In genomic region chr13:104286897-104287309, GRCm38 (mm10) we compare ENCODE assay signal across 8 mouse cellular contexts. TPM values are rescaled to one million over a fixed set of nuclear protein-coding genes. Genes with fewer than 3 reads are reported as not detected.
A peak's percentile ranks its signal among the peaks of the same experiment; 100 is the strongest.
DNase-seq lines count a peak whose midpoint lies in the region; ATAC-seq and TF ChIP-seq lines count a peak whose summit lies in the region.

No protein-coding gene starts in this region.

- peak overlapping the region; percentile 87 for H3K27ac ChIP-seq in limb, embryonic 14.5 days (replicated peaks; ENCODE audit: low read depth, low read length)
- peak overlapping the region; percentile 71 for H3K27ac ChIP-seq in midbrain, embryonic 16.5 days (ENCODE audit: low read length)

- no peak for TF ChIP-seq POLR2A in limb, embryonic 14.5 days (IDR thresholded peaks at IDR 0.05; ENCODE audit: borderline replicate concordance, extremely low read depth, insufficient read depth, insufficient read length)

- no peak for TF ChIP-seq CTCF in C2C12 (IDR thresholded peaks at IDR 0.05; ENCODE audit: control insufficient read depth, insufficient read depth, insufficient read length)

- peaks cover 40% of the 10 kb centered on the region for H3K79me2 ChIP-seq in C2C12 (ENCODE audit: control insufficient read depth, insufficient read depth)

- H3ac ChIP-seq in C2C12 (ENCODE audit: control insufficient read depth, insufficient read length, low read depth): no peak overlapping the region

- H3K4me1 ChIP-seq in limb, embryonic 14.5 days (ENCODE audit: control insufficient read depth, insufficient read depth, low read length): no peaks in the 10 kb centered on the region
- H3K4me1 ChIP-seq in midbrain, embryonic 16.5 days (ENCODE audit: control insufficient read depth, insufficient read depth, low read length): peaks cover 15% of the 10 kb centered on the region

- DNase-seq in brain, adult 2 months (ENCODE audit: low read depth, low spot score): peak; percentile 96
- DNase-seq in heart, adult 9 months (ENCODE audit: low spot score in 2 of 2): peak; percentile 96 to 97
- peak; percentile 96 for DNase-seq in kidney, adult 9 months
- peak; percentile 98 for DNase-seq in limb, embryonic 14.5 days (ENCODE audit: low spot score)
- DNase-seq in spleen, postnatal 10 days (ENCODE audit: low spot score in 2 of 2): peak; percentile 47 to 84

- H3K9ac ChIP-seq in limb, embryonic 14.5 days (ENCODE audit: low read depth, low read length, severe bottlenecking): peak overlapping the region; percentile 48
- H3K9ac ChIP-seq in midbrain, embryonic 16.5 days (ENCODE audit: low read depth, low read length): peak overlapping the region; percentile 50; the same call in 1 of the 2 replicates

- H3K4me2 ChIP-seq in limb, embryonic 14.5 days (replicated peaks; ENCODE audit: low read depth, low read length, severe bottlenecking): peak overlapping the region; percentile 71
- H3K4me2 ChIP-seq in midbrain, embryonic 16.5 days (ENCODE audit: low read length): peak overlapping the region; percentile 77

- peaks cover 25% of the 10 kb centered on the region for H3K79me3 ChIP-seq in C2C12 (ENCODE audit: low read depth)

- no peaks in the 10 kb centered on the region for H3K36me3 ChIP-seq in C2C12 (ENCODE audit: control insufficient read depth, insufficient read depth)
- no peaks in the 10 kb centered on the region for H3K36me3 ChIP-seq in limb, embryonic 14.5 days (ENCODE audit: control insufficient read depth, insufficient read depth, low read length)
- H3K36me3 ChIP-seq in midbrain, embryonic 16.5 days (ENCODE audit: control insufficient read depth, insufficient read depth, low read length): no peaks in the 10 kb centered on the region

- H3K9me3 ChIP-seq in limb, embryonic 14.5 days (ENCODE audit: control insufficient read depth, low read length): no peaks in the 10 kb centered on the region
- H3K9me3 ChIP-seq in midbrain, embryonic 16.5 days (replicated peaks; ENCODE audit: control insufficient read depth, low read length, poor library complexity, severe bottlenecking): no peaks in the 10 kb centered on the region

- no peaks in the 10 kb centered on the region for H3K27me3 ChIP-seq in C2C12 (ENCODE audit: control insufficient read depth, insufficient read depth, insufficient read length)
- no peaks in the 10 kb centered on the region for H3K27me3 ChIP-seq in limb, embryonic 14.5 days (ENCODE audit: control insufficient read depth, insufficient read depth, low read length)
- no peaks in the 10 kb centered on the region for H3K27me3 ChIP-seq in midbrain, embryonic 16.5 days (ENCODE audit: control insufficient read depth, insufficient read depth, low read depth, low read length)

- peak overlapping the region; percentile 44 for H3K4me3 ChIP-seq in C2C12 (ENCODE audit: insufficient read depth, poor library complexity, severe bottlenecking)
- peak overlapping the region; percentile 49 for H3K4me3 ChIP-seq in limb, embryonic 14.5 days (replicated peaks; ENCODE audit: low read length)
- peak overlapping the region; percentile 49 for H3K4me3 ChIP-seq in midbrain, embryonic 16.5 days (ENCODE audit: low read depth, low read length)

- peak; percentile 81 for ATAC-seq in erythroblast, adult 5-6 weeks (replicated peaks; ENCODE audit: low FRiP score, poor library complexity, severe bottlenecking)
- peak; percentile 94 for ATAC-seq in limb, embryonic 14.5 days (ENCODE audit: low FRiP score, low read depth)
- peak; percentile 96 for ATAC-seq in midbrain, embryonic 16.5 days

- 0% methylated on average over 10 of the region's 10 CpGs for WGBS in limb, embryonic 14.5 days
- under 1% methylated on average over 10 of the region's 10 CpGs for WGBS in midbrain, embryonic 16.5 days

TF ChIP-seq in C2C12, 6 proteins besides CTCF, POLR2A, EP300 and RAD21:
- TF ChIP-seq USF1 (IDR thresholded peaks at IDR 0.05; ENCODE audit: low read depth) (peak; percentile 94), MYOG (IDR thresholded peaks at IDR 0.05; ENCODE audit: control insufficient read depth, extremely low read depth, insufficient read length) (no peak), CEBPB (IDR thresholded peaks at IDR 0.05; ENCODE audit: low read depth) (peak; percentile 5), MAX (IDR thresholded peaks at IDR 0.05) (peak; percentile 93), MYOD1 (IDR thresholded peaks at IDR 0.05; ENCODE audit: control insufficient read depth, insufficient read length, low read depth) (peak; percentile 19), FOSL1 (IDR thresholded peaks at IDR 0.05; ENCODE audit: insufficient read depth, low read length, poor library complexity, severe bottlenecking) (no peak)

RNA-seq across cellular contexts. Expression of gene Adamts6, which starts 0.7 kb away (rescaled TPM):
- polyA plus RNA-seq in C2C12 (2012; fragmentation: generic; extraction: Trizol): 1.3 TPM
- total RNA-seq in erythroblast, adult 5-6 weeks (2015; ENCODE audit: low replicate concordance): 0.77 and 1.0 TPM in 2 replicates
- total RNA-seq in erythroblast, adult 5-6 weeks (2017; ENCODE audit: low replicate concordance): 0.26 and 0.84 TPM in 2 replicates
- polyA plus RNA-seq in limb, embryonic 14.5 days (2012; rRNA removed): 13.8 and 16.1 TPM in 2 replicates
- 5.0 and 6.2 TPM in 2 replicates for polyA plus RNA-seq in limb, embryonic 14.5 days (2014; fragmentation: Nextera tagmentation; extraction: Ambion mirVana)
- 1.5 and 1.9 TPM in 2 replicates for polyA plus RNA-seq in midbrain, embryonic 16.5 days (2015; fragmentation: Nextera tagmentation; extraction: Ambion mirVana)

RNA-seq across cellular contexts. Expression of gene Ppwd1, which starts 58.3 kb away (rescaled TPM):
- polyA plus RNA-seq in C2C12 (2012; fragmentation: generic; extraction: Trizol): 6.0 TPM
- total RNA-seq in erythroblast, adult 5-6 weeks (2015; ENCODE audit: low replicate concordance): 28.6 and 47.9 TPM in 2 replicates
- 31.4 and 53.5 TPM in 2 replicates for total RNA-seq in erythroblast, adult 5-6 weeks (2017; ENCODE audit: low replicate concordance)
- 10.8 and 15.5 TPM in 2 replicates for polyA plus RNA-seq in limb, embryonic 14.5 days (2012; rRNA removed)
- polyA plus RNA-seq in limb, embryonic 14.5 days (2014; fragmentation: Nextera tagmentation; extraction: Ambion mirVana): 13.3 and 14.3 TPM in 2 replicates
- 6.4 and 6.7 TPM in 2 replicates for polyA plus RNA-seq in midbrain, embryonic 16.5 days (2015; fragmentation: Nextera tagmentation; extraction: Ambion mirVana)

RNA-seq across cellular contexts. Expression of gene Cenpk, which starts 58.5 kb away (rescaled TPM):
- polyA plus RNA-seq in C2C12 (2012; fragmentation: generic; extraction: Trizol): 12.6 TPM
- total RNA-seq in erythroblast, adult 5-6 weeks (2015; ENCODE audit: low replicate concordance): 24.2 and 35.9 TPM in 2 replicates
- 60.7 and 72.5 TPM in 2 replicates for total RNA-seq in erythroblast, adult 5-6 weeks (2017; ENCODE audit: low replicate concordance)
- polyA plus RNA-seq in limb, embryonic 14.5 days (2012; rRNA removed): 12.8 and 23.4 TPM in 2 replicates
- 53.9 and 56.5 TPM in 2 replicates for polyA plus RNA-seq in limb, embryonic 14.5 days (2014; fragmentation: Nextera tagmentation; extraction: Ambion mirVana)
- 9.6 and 10.6 TPM in 2 replicates for polyA plus RNA-seq in midbrain, embryonic 16.5 days (2015; fragmentation: Nextera tagmentation; extraction: Ambion mirVana)

Comparison
In these comparisons a context has a peak if more than half of its experiments do, and no peak if none do; other contexts are left out.
1. Peak in every context shown above with its lines: DNase-seq, ATAC-seq, H3K4me3 ChIP-seq and H3K27ac ChIP-seq.